Mouse (Mus musculus) heart, adult 2 months (tissue): ENCODE results near the gene B4galt4.

Experiments
- CTCF ChIP-seq: fragments of 200-600 bp; IDR thresholded peaks from 2 replicates; pipeline ENCODE4 v1.8.1; 2022; ENCODE audit warnings: antibody characterized with exemption, mild to moderate bottlenecking, moderate library complexity
- EP300 ChIP-seq: fragments of 200-500 bp; IDR thresholded peaks from 2 replicates; pipeline ENCODE4 v1.6.1; 2011; ENCODE audit warnings: low read depth, low read length, control low read depth; ENCODE audit not compliant: insufficient read depth
- POLR2A ChIP-seq: fragments of 200-500 bp; IDR thresholded peaks from 2 replicates; pipeline ENCODE4 v1.6.1; 2011; ENCODE audit warnings: mild to moderate bottlenecking, low read depth, low read length, control low read depth; ENCODE audit not compliant: insufficient read depth

DNA sequence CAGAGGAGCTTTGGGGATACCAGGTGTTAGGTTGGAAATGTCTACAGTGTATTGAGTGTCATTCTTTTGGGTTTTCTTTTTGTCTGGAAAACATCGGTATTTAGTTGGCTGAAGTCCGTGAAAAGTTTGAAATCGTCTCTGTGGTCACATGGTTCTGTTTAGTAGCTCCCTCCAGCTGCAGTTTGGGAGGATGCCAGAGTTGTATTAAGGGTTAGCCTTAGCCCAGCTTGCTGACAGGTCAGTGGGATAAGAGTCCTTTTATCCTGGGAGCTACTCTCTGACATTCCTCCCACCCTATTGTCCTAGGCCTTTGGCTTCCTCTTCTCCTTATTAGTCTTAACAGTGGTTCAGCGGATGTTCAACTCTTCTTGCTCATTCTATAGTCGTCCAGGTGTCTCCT is 19.9 kb downstream of the B4galt4 start:
- TF ChIP-seq CTCF (no peak), POLR2A (no peak), EP300 (no peak)
